Mouse (Mus musculus) thymus, adult 2 months (tissue): ENCODE data around the gene Tyro3.

Experiments
- CTCF ChIP-seq: fragments of 200-500 bp; IDR thresholded peaks from 2 replicates; pipeline ENCODE4 v1.5.1; 2012; ENCODE audit warnings: mild to moderate bottlenecking, control low read depth, low read length, moderate library complexity, borderline replicate concordance; ENCODE audit not compliant: control insufficient read depth, poor library complexity, insufficient read depth; ENCODE audit errors: extremely low read depth
- POLR2A ChIP-seq: fragments of 200-500 bp; IDR thresholded peaks from 2 replicates; pipeline ENCODE4 v1.6.1; 2012; ENCODE audit warnings: mild to moderate bottlenecking, low read length, control low read depth, moderate library complexity; ENCODE audit not compliant: control insufficient read depth, poor library complexity, insufficient read depth; ENCODE audit errors: extremely low read depth

- TF ChIP-seq CTCF (no peak), POLR2A (no peak)
These were observed 44.5 kb downstream of the Tyro3 start for GRCm38 (mm10) chr2:119842000-119842399.
